Mouse (Mus musculus) stomach, postnatal 0 days (tissue): ENCODE measurements around the gene Ngp.

Experiments
- CTCF ChIP-seq: IDR thresholded peaks from 2 replicates; pipeline ENCODE4 v1.5.1; 2016; ENCODE audit warnings: antibody characterized with exemption, low read depth, mild to moderate bottlenecking, moderate library complexity
- EP300 ChIP-seq: optimal IDR thresholded peaks from 2 replicates; pipeline ENCODE3; 2016; ENCODE audit warnings: antibody characterized with exemption

DNA sequence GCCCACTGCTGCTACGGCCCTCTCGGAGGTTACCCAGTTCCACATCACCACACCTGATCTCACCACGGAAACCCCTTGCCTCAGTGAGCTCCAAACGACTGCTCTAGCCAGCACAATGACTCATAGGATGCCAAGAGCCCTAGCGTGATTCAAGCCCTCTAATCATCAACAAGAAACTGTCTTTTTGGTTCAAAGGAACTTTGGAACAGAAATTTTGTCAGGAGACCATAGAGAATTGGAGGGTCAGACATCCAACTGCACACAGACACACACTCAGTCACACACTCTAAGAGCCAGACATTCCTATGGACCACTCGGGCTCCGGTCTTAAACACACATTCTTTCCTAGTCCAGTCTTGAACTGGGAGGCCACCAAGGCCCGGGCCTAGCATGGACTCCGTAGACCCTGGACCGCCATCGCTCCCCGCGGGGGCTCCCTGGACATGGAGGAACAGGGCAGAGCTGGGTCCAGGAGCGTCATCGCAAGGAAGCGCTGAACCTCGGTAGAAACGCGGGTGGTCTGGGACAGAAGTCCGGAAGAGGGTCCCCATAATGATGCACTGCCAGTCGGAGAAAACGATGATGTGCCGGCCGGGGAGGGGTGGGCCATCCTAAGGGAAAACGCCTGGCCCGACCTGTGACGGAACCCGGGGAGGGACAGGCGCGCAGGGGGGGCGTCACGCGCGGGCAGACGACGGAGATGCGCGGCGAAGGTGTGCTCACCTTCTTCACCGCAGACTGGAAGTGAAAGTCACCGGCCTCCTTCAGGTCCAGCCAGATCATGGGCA lies 12.0 kb upstream of the Ngp start:
- TF ChIP-seq CTCF = no peak
- TF ChIP-seq EP300 = no peak
